Mouse (Mus musculus): Measurements from ENCODE around the gene Prkaca.

GRCm38 (mm10) chr8:84027449-84027848, 54.7 kb downstream of the Prkaca start:
- no peak for TF ChIP-seq MAZ (IDR thresholded peaks at IDR 0.05; ENCODE audit: low read depth, low read length)
- no peak for TF ChIP-seq POLR2A (IDR thresholded peaks at IDR 0.05; ENCODE audit: control insufficient read depth in 1 of 2, insufficient read depth in 1 of 2, low read depth in 1 of 2, low read length in 2 of 2, poor library complexity in 1 of 2)
- TF ChIP-seq MAX (IDR thresholded peaks at IDR 0.05; ENCODE audit: low read length) = no peak
- TF ChIP-seq TAL1 (IDR thresholded peaks at IDR 0.05; ENCODE audit: low read length) = no peak
- TF ChIP-seq CTCF (IDR thresholded peaks at IDR 0.05 in 2 of 3, conservative IDR thresholded peaks at IDR 0.05 in 1 of 3; ENCODE audit: control insufficient read depth in 1 of 3, insufficient read depth in 1 of 3, low read depth in 2 of 3, low read length in 3 of 3, poor library complexity in 1 of 3, severe bottlenecking in 1 of 3) = no peak

Measured in MEL (cell line).